Mouse (Mus musculus) layer of hippocampus, adult 8-10 months (tissue): ENCODE results near the gene Zfhx3. TPM values are rescaled to one million over a fixed set of nuclear protein-coding genes. Genes with fewer than 3 reads are reported as not detected.

Experiments used
- DNase-seq, 2 experiments: peaks; one replicate each; pipeline ENCODE4 v3.0.0; 2022; ENCODE audit warnings: low spot score in 2 of 2
- total RNA-seq, 4 experiments: library from RNA; stranded (reverse); gene quantifications; 2 replicates each; pipeline ENCODE4 v1.2.4; 2022

The Zfhx3 gene
- total RNA-seq, 4 experiments from 2014 or later = 4.5 to 7.6 (median 6.7) TPM

DNA sequence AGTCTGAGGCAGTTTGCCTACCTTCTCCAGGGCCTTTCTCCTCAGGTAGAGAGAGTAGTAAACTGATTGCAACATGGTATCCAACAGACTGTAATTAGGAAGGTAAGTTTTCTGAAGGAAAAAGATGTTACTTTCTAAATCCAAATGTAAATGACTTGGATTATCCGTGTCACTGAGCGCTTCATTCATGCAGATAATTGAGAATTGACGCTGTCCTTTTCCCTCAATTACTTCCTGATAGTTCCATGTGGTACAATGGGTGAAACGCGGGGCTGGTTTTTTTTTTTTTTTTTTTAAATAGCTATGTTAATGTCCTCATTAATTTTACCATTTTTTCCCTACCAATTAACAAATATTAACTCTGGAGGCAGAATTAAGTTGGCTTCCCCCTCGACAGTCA lies 896.3 kb downstream of the Zfhx3 start:
- DNase-seq = no peak

GRCm38 (mm10) chr8:108842307-108842706 lies 899.9 kb downstream of the Zfhx3 start:
- no peak for DNase-seq

DNA sequence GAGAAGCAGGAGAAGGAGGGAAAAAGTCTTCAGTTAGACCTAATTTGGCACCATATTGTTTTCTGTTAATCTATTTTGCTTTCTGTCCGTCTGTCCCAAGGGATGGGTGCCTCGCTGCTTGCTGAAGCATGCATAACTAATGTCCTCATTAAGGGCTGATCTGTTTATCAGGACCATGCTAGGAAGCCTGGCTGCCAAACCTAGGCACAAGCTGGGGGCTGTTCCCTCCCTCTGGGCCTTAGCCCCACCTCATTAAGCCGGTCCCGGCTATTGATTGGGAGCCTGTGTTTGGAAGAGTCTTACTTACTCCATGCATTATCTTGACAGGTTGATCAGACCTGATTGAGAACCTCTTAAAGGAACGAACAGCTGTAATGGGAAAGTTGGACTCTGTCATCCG lies 903.7 kb downstream of the Zfhx3 start:
- DNase-seq = no peak

DNA sequence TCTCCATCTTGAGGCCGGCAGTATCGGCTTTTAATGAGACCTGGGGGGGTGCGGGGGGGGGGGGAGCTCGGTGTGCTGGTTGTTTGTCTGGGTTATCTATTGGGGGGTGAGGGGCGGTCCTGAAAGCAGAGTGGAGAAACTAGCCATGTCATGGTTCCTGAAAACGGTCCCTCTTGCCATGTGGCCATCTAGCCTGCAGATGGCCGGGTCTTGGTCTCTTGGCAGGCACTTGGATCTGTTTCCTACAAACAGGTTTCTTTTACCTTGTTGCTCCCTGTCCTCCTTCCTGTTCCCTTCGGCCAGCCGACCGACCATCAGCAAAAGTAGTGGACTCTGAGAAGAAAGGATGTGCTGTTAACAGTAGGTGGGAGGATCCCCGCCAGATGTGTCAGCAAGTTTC lies 904.4 kb downstream of the Zfhx3 start:
- DNase-seq = no peak

DNA sequence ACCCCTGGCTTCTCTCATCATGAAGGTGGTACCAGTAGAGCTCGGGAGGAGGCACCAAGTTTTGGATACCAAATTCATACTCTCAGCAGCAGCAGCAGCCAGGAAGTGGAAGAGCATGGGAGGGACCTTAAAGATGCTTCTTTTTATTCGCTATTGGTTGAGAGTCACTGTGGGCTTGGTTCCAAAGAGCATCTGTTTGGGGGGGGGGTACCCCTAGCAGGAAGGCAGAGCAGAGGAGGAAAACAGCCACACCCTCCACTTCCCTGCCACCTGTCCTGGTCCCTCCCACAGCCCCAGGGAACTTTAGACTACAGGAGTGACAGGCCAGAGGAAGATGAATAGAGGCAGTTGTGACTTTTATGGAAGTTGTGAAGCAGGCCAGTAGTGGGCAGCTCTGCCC lies 904.9 kb downstream of the Zfhx3 start:
- DNase-seq = no peak

DNA sequence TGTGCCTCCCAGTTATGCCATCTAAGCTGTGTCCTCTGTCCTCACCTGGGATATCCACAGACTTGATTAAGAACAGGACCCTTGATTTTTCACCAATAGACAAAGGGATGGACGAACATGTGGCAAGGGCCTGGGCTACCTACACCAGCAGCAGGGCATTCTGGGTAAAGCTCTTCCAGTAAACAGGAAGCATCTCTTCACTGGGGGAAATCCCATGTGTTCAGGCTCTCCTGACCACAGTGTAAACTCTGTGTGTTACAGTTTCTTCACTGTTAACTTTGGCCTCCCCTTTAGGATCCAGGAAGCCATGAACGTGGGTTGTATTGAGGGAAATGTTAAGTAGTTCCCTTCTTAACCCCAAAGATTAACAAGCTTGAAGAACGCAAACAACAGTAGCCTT lies 906.0 kb downstream of the Zfhx3 start:
- no peak for DNase-seq

DNA sequence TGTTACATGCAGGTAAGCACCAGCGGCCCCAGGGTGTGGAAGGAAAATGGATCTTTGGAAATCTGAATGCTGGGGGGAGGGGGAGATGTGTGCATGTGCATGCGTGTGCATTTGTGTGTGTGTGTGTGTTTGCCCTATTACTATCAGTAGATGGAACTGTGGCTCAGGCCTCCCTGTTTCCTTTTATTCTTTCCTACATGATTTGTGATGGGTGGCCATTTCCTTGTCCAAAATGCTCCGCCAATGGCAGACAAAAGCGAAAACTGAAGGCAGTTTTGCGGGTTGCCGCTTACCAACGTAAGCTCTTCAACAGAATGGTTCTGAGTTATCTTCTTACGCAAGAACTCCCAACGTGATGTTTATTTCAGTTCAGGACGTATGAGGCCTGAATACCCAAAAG lies 910.6 kb downstream of the Zfhx3 start:
- DNase-seq = no peak

GRCm38 (mm10) chr8:108854444-108855102 lies 912.1 kb downstream of the Zfhx3 start:
- no peak for DNase-seq

GRCm38 (mm10) chr8:108859001-108859400 lies 916.6 kb downstream of the Zfhx3 start:
- DNase-seq = no peak

- no peak for DNase-seq
Observed at GRCm38 (mm10) chr8:108859983-108860382, 917.5 kb downstream of the Zfhx3 start.

DNA sequence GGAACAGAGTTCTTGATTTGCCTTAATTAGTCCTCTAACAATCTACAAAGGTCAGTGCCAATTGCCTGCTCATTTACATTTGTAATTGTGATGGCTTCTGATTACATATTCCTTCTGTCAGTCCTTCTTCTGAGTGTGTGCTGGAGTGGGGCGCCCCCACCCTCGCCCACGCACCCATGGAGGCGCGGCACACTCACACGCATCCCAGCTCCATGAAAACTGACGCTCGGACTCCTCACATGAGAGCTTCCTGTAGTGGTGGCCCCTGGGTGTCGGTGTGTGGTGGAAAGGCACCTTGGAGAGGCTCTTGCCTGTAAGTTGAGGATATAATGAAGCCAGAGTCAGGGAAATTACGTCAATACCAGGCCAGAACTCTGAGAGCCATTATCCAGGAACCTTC lies 921.0 kb downstream of the Zfhx3 start:
- DNase-seq = no peak

DNA sequence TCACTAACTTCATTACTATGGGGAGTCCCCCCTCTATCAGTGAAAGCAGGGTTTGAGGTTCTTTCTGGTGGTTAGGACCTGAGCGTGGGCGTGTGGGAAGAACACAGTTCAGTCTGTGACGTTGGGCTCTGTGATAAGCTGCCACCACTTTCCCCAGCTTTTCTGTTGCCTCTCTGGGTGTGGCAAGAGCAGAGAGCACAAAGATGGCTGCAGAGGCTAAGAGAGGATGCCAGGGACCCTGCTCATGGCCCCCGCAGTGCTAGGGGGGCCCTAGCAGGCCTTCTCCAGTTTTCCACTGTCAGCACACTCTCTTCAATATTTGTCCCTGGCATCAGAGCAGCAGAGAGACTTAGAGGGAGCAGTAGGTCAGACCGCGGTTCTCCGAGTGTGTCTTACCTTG lies 924.0 kb downstream of the Zfhx3 start:
- no peak for DNase-seq

DNA sequence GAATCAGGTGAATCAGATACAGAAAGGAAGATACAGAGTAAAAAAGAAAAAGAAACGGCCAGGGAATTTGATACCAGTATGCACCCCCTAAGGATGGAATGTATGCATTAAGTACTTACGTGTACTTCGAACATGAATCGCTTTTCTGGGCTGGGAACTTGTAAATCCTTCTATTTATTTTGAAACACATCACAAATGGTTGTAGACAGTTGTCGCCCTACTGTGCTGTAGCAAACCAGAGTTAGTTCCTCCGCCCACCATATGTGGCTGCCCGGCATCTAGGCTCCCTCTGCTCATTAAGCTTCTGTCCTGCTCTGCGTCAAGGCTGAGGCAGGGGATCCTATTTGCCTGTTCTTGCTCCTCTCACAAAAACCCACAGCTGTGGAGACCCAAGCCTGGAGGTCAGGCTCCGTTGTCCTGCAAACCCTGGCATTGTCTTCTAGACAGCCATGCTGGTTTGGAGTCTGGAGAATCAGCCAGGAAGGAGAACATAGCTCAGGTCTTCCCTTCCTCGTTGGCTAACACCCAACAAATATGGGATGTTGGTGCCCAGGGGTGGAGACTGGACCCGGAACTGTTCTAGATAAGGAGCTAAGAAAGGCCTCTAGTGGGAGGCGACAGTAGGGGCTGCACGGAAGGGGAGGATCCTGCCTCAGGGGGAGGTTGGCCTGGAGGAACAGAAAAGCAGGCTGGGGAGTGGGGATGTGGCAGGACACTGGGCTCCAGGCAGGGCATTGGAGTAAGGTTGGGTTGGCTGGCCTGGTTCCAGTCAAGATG lies 925.2 kb downstream of the Zfhx3 start:
- DNase-seq = no peak

DNA sequence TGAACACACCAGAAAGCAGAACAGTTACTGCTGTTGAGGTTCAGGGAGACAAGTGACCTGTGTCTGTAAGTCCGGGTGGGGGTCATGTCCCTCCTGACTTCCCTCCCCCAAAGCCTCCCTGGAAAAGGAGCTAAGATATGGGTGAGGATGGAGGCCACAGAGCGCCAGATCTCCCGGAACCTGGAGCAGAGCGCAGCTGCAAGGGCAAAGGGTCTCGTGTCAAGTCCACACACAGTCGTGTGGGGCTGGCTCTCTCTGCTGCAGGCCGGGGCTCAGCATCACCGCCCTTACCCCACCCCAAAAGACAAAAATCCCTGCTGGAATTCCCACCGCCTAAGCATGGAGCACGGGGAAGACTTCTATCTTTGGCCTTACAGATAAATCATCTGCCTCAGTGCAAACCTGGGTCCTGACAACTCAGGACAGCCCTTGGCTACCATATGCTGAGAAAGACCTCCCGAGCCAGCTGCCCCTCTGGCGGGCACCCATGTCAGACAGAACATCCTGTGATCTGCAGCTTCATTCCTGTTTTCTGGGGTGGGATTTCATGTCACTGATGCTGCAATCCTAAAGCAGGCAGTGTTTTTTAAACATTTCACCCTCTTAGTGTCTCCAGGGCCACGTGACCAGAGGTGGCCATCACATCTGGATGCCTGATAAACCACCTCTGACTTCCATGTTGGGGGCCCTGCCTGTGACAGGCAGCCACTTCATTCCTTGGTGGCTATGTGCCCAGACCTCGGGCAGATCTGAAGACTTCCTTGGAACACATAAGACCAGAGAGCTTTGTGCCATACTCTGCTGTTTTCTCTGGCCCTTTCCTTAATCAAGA lies 926.0 kb downstream of the Zfhx3 start:
- DNase-seq = no peak

- DNase-seq = no peak
Observed at GRCm38 (mm10) chr8:108869420-108869819, 927.0 kb downstream of the Zfhx3 start.

- no peak for DNase-seq
Observed at GRCm38 (mm10) chr8:108869935-108870334, 927.5 kb downstream of the Zfhx3 start.

GRCm38 (mm10) chr8:108870371-108870770 lies 927.9 kb downstream of the Zfhx3 start:
- no peak for DNase-seq

- no peak for DNase-seq
Observed at GRCm38 (mm10) chr8:108875722-108876121, 933.3 kb downstream of the Zfhx3 start.

DNA sequence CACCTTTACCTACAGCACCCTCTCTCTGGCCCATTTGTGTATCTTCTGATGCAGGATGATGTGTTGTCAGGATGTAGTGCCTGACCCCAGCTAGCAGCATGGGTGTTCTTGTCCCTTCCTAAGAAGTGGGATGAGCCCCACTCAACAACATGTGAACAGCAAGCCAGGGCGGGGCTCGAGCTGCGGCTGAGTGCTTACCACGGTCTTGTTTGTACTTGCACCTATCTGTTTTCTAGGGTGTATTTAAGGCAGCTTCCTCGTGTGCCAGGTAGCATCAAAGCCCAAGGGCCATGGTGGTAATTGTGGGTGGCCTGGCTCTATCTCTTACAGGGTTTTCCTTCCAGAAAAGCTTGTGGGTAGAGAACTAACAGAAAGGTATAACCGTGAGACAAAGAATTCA lies 937.7 kb downstream of the Zfhx3 start:
- DNase-seq = no peak

- DNase-seq = no peak
Observed at GRCm38 (mm10) chr8:108881336-108881735, 938.9 kb downstream of the Zfhx3 start.

GRCm38 (mm10) chr8:108882073-108882472 lies 939.6 kb downstream of the Zfhx3 start:
- DNase-seq = no peak

DNA sequence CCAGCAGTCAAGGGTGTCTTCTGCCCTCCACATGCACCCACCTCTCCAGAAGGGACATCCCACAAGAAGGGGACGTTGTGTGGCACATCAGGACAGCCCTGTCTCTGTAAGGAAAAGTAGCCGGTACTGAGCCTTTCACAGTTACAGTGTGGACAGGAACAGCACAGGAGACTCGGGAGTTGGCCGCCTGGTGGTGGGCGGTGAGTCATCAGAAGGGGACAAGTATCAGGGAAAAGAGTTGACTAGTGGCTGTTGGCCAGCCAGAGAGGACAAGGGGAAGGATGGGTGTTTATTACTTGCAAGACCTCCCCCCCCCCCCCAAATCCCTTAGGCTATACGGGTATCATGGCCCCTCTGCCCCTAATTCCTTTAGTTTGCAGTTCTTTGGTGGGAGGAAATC lies 940.9 kb downstream of the Zfhx3 start:
- DNase-seq = no peak
